ENCODE assay signal across 9 mouse cellular contexts in genomic region chr1:90896741-90897361, GRCm38 (mm10). TPM values are rescaled to one million over a fixed set of nuclear protein-coding genes. Genes with fewer than 3 reads are reported as not detected.
DNase-seq lines count a peak whose midpoint lies in the region; ATAC-seq lines count a peak whose summit lies in the region.
"Had no signal": no experiment of that assay in that cellular context is flagged by ENCODE, and none has a peak within 500 bp of the region (broad histone marks: within the 10 kb centered on the region; RNA-seq: fewer than 3 reads in every experiment).

No protein-coding gene starts in this region.

- 31% methylated on average over 14 of the region's 14 CpGs for WGBS in embryonic facial prominence, embryonic 13.5 days
- 39% methylated on average over 14 of the region's 14 CpGs for WGBS in heart, embryonic 15.5 days

- ATAC-seq in embryonic facial prominence, embryonic 13.5 days (ENCODE audit: insufficient number of reproducible peaks, insufficient read depth, low FRiP score, low TSS enrichment, low read depth): peak; percentile 82
- peak; percentile 95 for ATAC-seq in heart, embryonic 15.5 days (replicated peaks; ENCODE audit: insufficient number of reproducible peaks, insufficient read depth, low FRiP score, low read depth)

- H3K27ac ChIP-seq in embryonic facial prominence, embryonic 13.5 days: peak overlapping the region; percentile 86
- H3K27ac ChIP-seq in heart, embryonic 15.5 days: peak overlapping the region; percentile 64

- no peaks in the 10 kb centered on the region for H3K27me3 ChIP-seq in embryonic facial prominence, embryonic 13.5 days
- H3K27me3 ChIP-seq in heart, embryonic 15.5 days: no peaks in the 10 kb centered on the region

- peak overlapping the region; percentile 33 for H3K4me2 ChIP-seq in embryonic facial prominence, embryonic 13.5 days
- no peak overlapping the region; the same call in 1 of the 2 replicates for H3K4me2 ChIP-seq in heart, embryonic 15.5 days

- no peak overlapping the region for H3K4me3 ChIP-seq in embryonic facial prominence, embryonic 13.5 days
- no peak overlapping the region for H3K4me3 ChIP-seq in heart, embryonic 15.5 days

- H3K36me3 ChIP-seq in embryonic facial prominence, embryonic 13.5 days: no peaks in the 10 kb centered on the region
- H3K36me3 ChIP-seq in heart, embryonic 15.5 days: no peaks in the 10 kb centered on the region

- peak; percentile 74 for DNase-seq in urinary bladder, postnatal 14 days (ENCODE audit: low spot score)
- DNase-seq in urinary bladder, adult 2 months (ENCODE audit: low spot score): no peak
- peak; percentile 73 for DNase-seq in kidney, postnatal 14 days
- DNase-seq in lung, postnatal 25 days (ENCODE audit: low spot score): peak; percentile 68
- no peak for DNase-seq in T-cell, adult 2 months (ENCODE audit: low spot score)
- DNase-seq in thymus, postnatal 0 days (ENCODE audit: low spot score): no peak

- no peak overlapping the region for H3K9ac ChIP-seq in embryonic facial prominence, embryonic 13.5 days
- H3K9ac ChIP-seq in heart, embryonic 15.5 days: no peak overlapping the region

- H3K9me3 ChIP-seq in embryonic facial prominence, embryonic 13.5 days: no peaks in the 10 kb centered on the region
- no peaks in the 10 kb centered on the region for H3K9me3 ChIP-seq in heart, embryonic 15.5 days (replicated peaks)

- H3K4me1 ChIP-seq in embryonic facial prominence, embryonic 13.5 days: peaks cover 29% of the 10 kb centered on the region
- H3K4me1 ChIP-seq in heart, embryonic 15.5 days (replicated peaks): peaks cover 21% of the 10 kb centered on the region

RNA-seq across cellular contexts. Expression of gene Mlph, which starts 18.0 kb away (rescaled TPM):
- polyA plus RNA-seq in urinary bladder, adult 2 months (2012; rRNA removed): 6.0 and 7.2 TPM in 2 replicates
- polyA plus RNA-seq in embryonic facial prominence, embryonic 13.5 days (2015; fragmentation: Nextera tagmentation; extraction: Ambion mirVana): 0.60 and 0.65 TPM in 2 replicates
- polyA plus RNA-seq in heart, embryonic 15.5 days (2015; fragmentation: Nextera tagmentation; extraction: Ambion mirVana): 0.42 and 0.44 TPM in 2 replicates
- polyA plus RNA-seq in thymus, postnatal 0 days (2015; fragmentation: Nextera tagmentation; extraction: Ambion mirVana): 0.45 and 0.55 TPM in 2 replicates

RNA-seq across cellular contexts. Expression of gene Col6a3, which starts 53.1 kb away (rescaled TPM):
- polyA plus RNA-seq in urinary bladder, adult 2 months (2012; rRNA removed): 235 and 273 TPM in 2 replicates
- 108 and 136 TPM in 2 replicates for polyA plus RNA-seq in embryonic facial prominence, embryonic 13.5 days (2015; fragmentation: Nextera tagmentation; extraction: Ambion mirVana)
- polyA plus RNA-seq in heart, embryonic 15.5 days (2015; fragmentation: Nextera tagmentation; extraction: Ambion mirVana): 24.6 and 40.1 TPM in 2 replicates
- polyA plus RNA-seq in thymus, postnatal 0 days (2015; fragmentation: Nextera tagmentation; extraction: Ambion mirVana): 5.6 and 5.8 TPM in 2 replicates

RNA-seq across cellular contexts. Expression of gene Prlh, which starts 56.1 kb away (rescaled TPM):
- polyA plus RNA-seq in urinary bladder, adult 2 months (2012; rRNA removed): not detected in 2 replicates
- polyA plus RNA-seq in embryonic facial prominence, embryonic 13.5 days (2015; fragmentation: Nextera tagmentation; extraction: Ambion mirVana): not detected in 2 replicates
- polyA plus RNA-seq in heart, embryonic 15.5 days (2015; fragmentation: Nextera tagmentation; extraction: Ambion mirVana): not detected in 2 replicates
- not detected in 2 replicates for polyA plus RNA-seq in thymus, postnatal 0 days (2015; fragmentation: Nextera tagmentation; extraction: Ambion mirVana)
- polyA plus RNA-seq: liver, embryonic 16.5 days had no signal

Comparison
In these comparisons a context has a peak if more than half of its experiments do, and no peak if none do; other contexts are left out.
1. DNase-seq: peak in urinary bladder, postnatal 14 days (single experiment), kidney, postnatal 14 days (single experiment) and lung, postnatal 25 days (single experiment); none in urinary bladder, adult 2 months (single experiment), T-cell, adult 2 months (single experiment) and thymus, postnatal 0 days (single experiment).